Mouse (Mus musculus) hindbrain, embryonic 15.5 days (tissue): ENCODE data around the gene Slc38a1. TPM values are rescaled to one million over a fixed set of nuclear protein-coding genes. Genes with fewer than 3 reads are reported as not detected.

Experiments
- ATAC-seq: fragments of 200-750 bp; cut with Nextera tagmentation; 2 replicates; pipeline ENCODE4 v1.8.0; 2017; ENCODE audit warnings: low read depth, moderate number of reproducible peaks, moderate TSS enrichment; ENCODE audit not compliant: low FRiP score
- H3K27ac ChIP-seq: fragments of 300-500 bp; sonication (generic); replicated peaks from 2 replicates; pipeline ENCODE4 v1.5.1; 2015; ENCODE audit warnings: mild to moderate bottlenecking, inconsistent platforms
- H3K27me3 ChIP-seq: fragments of 300-500 bp; sonication (generic); 2 replicates; pipeline ENCODE4 v1.6.1; 2015; ENCODE audit warnings: control low read depth, inconsistent platforms
- H3K36me3 ChIP-seq: fragments of 300-500 bp; sonication (generic); 2 replicates; pipeline ENCODE4 v1.6.1; 2015; ENCODE audit warnings: control low read depth, inconsistent platforms
- H3K4me1 ChIP-seq: fragments of 300-500 bp; sonication (generic); replicated peaks from 2 replicates; pipeline ENCODE4 v1.6.1; 2015; ENCODE audit warnings: control low read depth, inconsistent platforms
- H3K4me2 ChIP-seq: fragments of 300-500 bp; sonication (generic); 2 replicates; pipeline ENCODE4 v1.6.1; 2015; ENCODE audit warnings: moderate library complexity, mild to moderate bottlenecking, inconsistent platforms
- H3K4me3 ChIP-seq: fragments of 300-500 bp; sonication (generic); 2 replicates; pipeline ENCODE4 v1.5.1; 2015; ENCODE audit warnings: mild to moderate bottlenecking, inconsistent platforms
- H3K9ac ChIP-seq: fragments of 300-500 bp; sonication (generic); 2 replicates; pipeline ENCODE4 v1.6.1; 2015; ENCODE audit warnings: inconsistent platforms
- H3K9me3 ChIP-seq: fragments of 300-500 bp; sonication (generic); 2 replicates; pipeline ENCODE4 v1.6.1; 2016; ENCODE audit warnings: control low read depth, inconsistent platforms
- WGBS: fragments of 180-500 bp; shearing (Covaris S2); methylation state at CpG from one replicate; pipeline ENCODE4 v1.1.7; 2015; 5-methylcytosine and 5-hydroxymethylcytosine counted together
- polyA plus RNA-seq: library from polyadenylated mRNA; unstranded; fragments of >200 nt; fragmentation: Nextera tagmentation; extraction: Ambion mirVana; gene quantifications from 2 replicates; pipeline ENCODE4 v1.2.1, GENCODE M21; 2015

Slc38a1 gene
- polyA plus RNA-seq, 1 experiment from 2014 or later = 134 TPM

DNA sequence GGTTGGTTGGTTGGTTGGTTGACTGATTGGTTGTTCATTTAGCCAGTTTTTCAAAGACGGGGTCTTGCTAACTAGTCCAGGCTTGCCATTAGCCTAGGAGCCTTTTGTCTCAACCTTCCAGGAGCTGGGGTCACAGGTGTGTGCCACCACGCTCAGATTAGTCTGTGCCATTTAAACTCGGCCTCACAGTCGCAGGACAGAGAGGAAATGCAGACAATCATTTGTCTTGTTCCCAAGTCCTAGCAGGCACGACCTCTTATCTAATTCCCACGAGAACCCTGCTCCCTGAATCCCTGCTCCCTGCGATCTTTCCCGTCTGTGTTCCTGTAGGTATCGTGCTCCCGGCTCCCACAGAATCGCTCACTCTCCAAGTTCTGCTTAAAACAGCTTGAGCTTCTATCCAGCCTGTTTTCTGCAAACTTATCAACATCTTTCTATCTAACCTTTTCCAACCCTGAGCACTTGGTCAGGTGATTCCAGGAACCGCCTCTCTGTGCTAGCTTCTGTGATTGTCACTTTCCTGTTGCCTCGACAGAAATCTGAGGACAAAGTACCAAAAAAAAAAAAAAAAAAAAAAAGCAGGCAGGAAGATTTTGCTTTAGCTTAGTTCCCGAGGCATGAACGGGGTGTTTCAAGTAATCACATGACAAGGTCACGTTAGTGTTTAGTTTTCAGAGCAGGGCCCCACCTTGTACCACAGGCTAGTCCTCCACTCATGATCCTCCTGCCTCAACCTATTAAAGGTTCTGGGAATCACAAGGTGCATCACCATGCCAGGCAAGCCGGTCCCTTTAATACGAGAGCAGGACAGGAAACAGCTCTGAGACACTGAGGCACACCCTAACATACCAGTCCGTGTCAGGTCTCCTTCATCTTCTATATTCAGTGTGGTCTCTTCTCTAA, 36.4 kb upstream of the Slc38a1 start:
- Histone ChIP-seq H3K4me3 (no peak overlapping the region), H3K4me2 (no peak overlapping the region), H3K9ac (no peak overlapping the region), H3K27me3 (no peaks in the 10 kb centered on the region), H3K9me3 (no peaks in the 10 kb centered on the region), H3K4me1 (peaks cover 3% of the 10 kb centered on the region; the same call in 1 of the 2 replicates), H3K36me3 (no peaks in the 10 kb centered on the region), H3K27ac (no peak overlapping the region)
- 71% methylated on average over 19 of the region's 19 CpGs for WGBS
- ATAC-seq = no peak

DNA sequence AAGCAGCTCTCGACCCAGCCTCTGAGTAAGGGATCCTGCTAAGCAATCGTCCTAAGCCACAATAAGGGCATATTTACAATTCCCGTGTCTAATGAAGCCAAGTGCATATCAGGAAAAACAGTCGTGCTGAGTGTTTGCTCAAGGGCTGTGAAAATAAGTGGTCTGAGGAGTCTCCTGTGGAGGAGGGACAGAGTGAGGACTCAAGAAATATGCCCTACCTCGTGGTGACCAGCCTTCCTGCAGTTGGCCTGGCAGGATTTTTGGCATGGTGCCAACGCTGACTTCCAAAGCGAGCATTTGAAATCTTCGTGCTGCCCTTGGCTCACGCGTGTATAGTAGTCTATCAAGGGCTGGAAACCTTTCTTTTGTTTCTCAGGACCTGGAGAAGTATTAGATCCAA, 33.8 kb upstream of the Slc38a1 start:
- WGBS = 38% methylated on average over 10 of the region's 10 CpGs
- no peak overlapping the region for H3K4me2 ChIP-seq

DNA sequence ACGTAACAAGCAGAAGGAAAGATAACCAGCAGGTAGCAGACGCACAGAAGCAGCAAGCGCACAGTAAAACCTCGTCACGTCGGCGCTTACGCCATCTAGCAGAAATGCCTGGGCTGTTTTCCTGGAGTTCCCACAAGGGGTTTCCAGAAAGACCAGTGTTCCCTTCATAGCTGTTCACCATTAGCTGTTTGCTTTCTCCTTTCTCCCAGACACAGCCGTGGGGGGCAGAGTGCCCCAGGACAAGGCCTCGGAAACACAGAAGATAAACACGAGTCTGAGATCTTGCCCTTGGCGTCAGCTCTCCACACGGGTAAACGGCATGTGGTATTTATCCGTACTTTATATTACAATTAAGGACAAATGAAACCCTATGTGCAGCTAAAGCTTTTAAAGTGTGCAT, 33.0 kb upstream of the Slc38a1 start:
- no peaks in the 10 kb centered on the region for H3K9me3 ChIP-seq
- H3K4me1 ChIP-seq = peaks cover 3% of the 10 kb centered on the region; the same call in 1 of the 2 replicates
- no peak overlapping the region for H3K27ac ChIP-seq
- H3K36me3 ChIP-seq = no peaks in the 10 kb centered on the region
- no peak overlapping the region for H3K4me3 ChIP-seq
- no peak overlapping the region for H3K4me2 ChIP-seq
- no peaks in the 10 kb centered on the region for H3K27me3 ChIP-seq
- no peak overlapping the region for H3K9ac ChIP-seq
- 76% methylated on average over 15 of the region's 15 CpGs for WGBS
- ATAC-seq = no peak

More for the DNA sequence above, 33.8 kb upstream of the Slc38a1 start:
- no peak overlapping the region for H3K4me3 ChIP-seq
- no peaks in the 10 kb centered on the region for H3K36me3 ChIP-seq
- no peak overlapping the region for H3K9ac ChIP-seq
- no peaks in the 10 kb centered on the region for H3K27me3 ChIP-seq
- H3K9me3 ChIP-seq = no peaks in the 10 kb centered on the region
- H3K27ac ChIP-seq = no peak overlapping the region
- H3K4me1 ChIP-seq = peaks cover 3% of the 10 kb centered on the region; the same call in 1 of the 2 replicates
- ATAC-seq = no peak

DNA sequence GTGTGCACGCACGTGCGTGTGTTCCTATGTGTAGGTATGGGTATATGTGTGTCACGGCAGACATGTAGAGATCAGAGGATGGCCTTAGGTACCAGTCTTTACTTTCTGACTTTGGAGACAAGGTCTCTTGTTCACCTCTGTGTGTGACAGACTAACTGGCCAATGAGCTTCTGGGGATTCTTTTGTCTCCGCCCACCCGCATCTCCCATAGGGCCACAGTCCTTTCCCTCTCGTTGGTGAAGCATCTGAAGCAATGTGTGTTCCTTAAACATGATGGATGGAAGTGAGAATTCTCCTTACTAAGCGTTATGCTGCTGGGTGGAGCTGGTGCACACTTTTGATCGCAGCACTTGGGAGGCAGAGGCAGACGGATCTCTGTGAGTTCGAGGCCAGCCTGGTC, 32.3 kb upstream of the Slc38a1 start:
- Histone ChIP-seq H3K9me3 (no peaks in the 10 kb centered on the region), H3K4me3 (no peak overlapping the region), H3K4me2 (no peak overlapping the region), H3K36me3 (no peaks in the 10 kb centered on the region), H3K27me3 (no peaks in the 10 kb centered on the region), H3K4me1 (peaks cover 3% of the 10 kb centered on the region; the same call in 1 of the 2 replicates), H3K9ac (no peak overlapping the region), H3K27ac (no peak overlapping the region)
- ATAC-seq = no peak
- 85% methylated on average over 11 of the region's 11 CpGs for WGBS

DNA sequence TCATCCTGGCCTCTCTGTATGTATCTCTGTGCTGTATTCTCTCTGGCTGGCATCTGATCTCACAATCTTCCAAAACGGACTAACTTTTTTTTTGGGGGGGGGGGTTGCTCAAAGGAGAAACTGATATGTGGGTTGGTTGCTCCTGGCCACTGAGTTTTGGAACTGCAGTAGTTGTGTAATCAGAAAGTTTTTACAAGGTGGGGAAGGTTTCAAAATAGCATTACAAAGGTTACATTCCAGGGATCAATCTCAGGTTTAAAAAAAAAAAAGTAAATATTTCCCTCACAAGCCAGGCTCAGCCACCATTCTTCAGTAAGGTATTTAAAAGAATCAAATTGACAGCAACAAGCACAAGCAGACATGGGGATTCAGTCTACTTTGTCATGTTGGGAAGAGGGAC, 31.4 kb upstream of the Slc38a1 start:
- Histone ChIP-seq H3K9ac (no peak overlapping the region), H3K27ac (no peak overlapping the region), H3K4me2 (no peak overlapping the region), H3K36me3 (no peaks in the 10 kb centered on the region), H3K9me3 (no peaks in the 10 kb centered on the region), H3K27me3 (no peaks in the 10 kb centered on the region), H3K4me3 (no peak overlapping the region), H3K4me1 (peaks cover 3% of the 10 kb centered on the region; the same call in 1 of the 2 replicates)
- ATAC-seq = no peak
- 78% methylated on average over 1 of the region's 1 CpGs for WGBS

DNA sequence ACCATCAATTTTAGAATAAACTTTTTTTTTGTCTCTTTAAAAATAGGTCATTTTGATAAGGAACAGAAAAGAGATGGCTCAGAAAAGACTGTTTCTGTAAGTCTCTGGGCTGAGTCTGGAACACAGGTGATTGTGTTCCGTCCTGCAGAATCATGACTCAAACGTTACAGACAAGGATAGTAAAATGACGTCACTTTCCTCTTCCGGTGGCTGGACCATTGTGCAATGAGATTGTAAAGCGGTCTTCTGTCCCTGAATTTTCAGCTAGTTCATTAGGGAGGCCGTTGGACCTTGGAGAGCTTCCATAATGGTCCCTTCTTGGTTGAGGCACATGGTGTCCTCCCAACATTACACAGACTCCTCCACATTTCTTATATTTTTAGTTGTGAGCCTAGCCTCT, 27.0 kb upstream of the Slc38a1 start:
- H3K4me2 ChIP-seq = no peak overlapping the region
- H3K9ac ChIP-seq = no peak overlapping the region
- H3K36me3 ChIP-seq = no peaks in the 10 kb centered on the region
- WGBS = 92% methylated on average over 6 of the region's 6 CpGs
- H3K4me3 ChIP-seq = no peak overlapping the region
- H3K27me3 ChIP-seq = 0 out of 2 replicates have a peak, but pooled peaks cover 3% of the 10 kb centered on the region
- no peaks in the 10 kb centered on the region for H3K9me3 ChIP-seq
- H3K4me1 ChIP-seq = 0 out of 2 replicates have a peak, but pooled peaks cover 6% of the 10 kb centered on the region
- H3K27ac ChIP-seq = no peak overlapping the region
- ATAC-seq = no peak

DNA sequence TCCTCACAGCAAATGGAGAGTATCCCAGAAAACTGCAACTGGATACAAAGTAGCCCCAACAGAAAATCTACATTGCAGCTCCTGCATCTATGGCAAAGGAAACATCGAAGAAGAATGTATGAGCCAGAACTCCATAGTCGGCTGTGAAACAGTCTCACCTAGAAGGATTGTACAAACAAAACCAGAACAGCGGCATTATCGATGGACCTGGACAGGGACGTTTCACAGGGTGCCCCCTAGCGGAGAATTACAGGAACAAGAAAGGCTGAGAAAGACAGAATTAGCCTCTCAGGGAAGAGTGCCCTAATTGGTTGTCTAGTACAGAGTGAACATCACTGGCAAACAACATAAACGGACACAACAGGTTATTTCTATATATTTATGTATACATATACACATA, 23.9 kb upstream of the Slc38a1 start:
- Histone ChIP-seq H3K9me3 (no peaks in the 10 kb centered on the region), H3K36me3 (no peaks in the 10 kb centered on the region), H3K4me3 (peak overlapping the region; percentile 2; the same call in 1 of the 2 replicates), H3K4me1 (0 out of 2 replicates have a peak, but pooled peaks cover 6% of the 10 kb centered on the region), H3K9ac (no peak overlapping the region), H3K27ac (no peak overlapping the region), H3K27me3 (0 out of 2 replicates have a peak, but pooled peaks cover 3% of the 10 kb centered on the region), H3K4me2 (peak overlapping the region; percentile 40)
- ATAC-seq = no peak
- WGBS = 4% methylated on average over 7 of the region's 7 CpGs

DNA sequence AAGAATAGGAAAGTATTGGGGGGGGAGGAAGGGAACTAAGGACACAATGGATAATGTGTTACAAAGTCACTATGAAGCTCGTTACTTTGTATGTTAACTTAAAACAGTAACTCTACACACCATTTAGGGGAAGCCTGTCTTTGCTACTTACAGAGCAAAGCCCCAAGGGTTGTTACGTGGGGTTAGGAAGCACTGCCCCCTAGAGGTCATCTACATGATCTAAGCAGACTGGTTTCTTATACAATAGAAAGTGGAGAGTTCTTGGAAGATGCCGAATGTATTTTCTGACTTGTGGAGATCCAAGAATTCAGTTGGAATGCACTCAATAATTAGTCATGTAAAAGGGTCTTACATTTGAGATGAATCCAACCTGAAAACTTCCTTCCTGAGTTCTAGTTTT, 23.2 kb upstream of the Slc38a1 start:
- 12% methylated on average over 3 of the region's 3 CpGs for WGBS
- Histone ChIP-seq H3K4me2 (peak overlapping the region; percentile 40), H3K4me1 (0 out of 2 replicates have a peak, but pooled peaks cover 6% of the 10 kb centered on the region), H3K27me3 (0 out of 2 replicates have a peak, but pooled peaks cover 3% of the 10 kb centered on the region), H3K36me3 (no peaks in the 10 kb centered on the region), H3K9ac (no peak overlapping the region), H3K4me3 (no peak overlapping the region), H3K9me3 (no peaks in the 10 kb centered on the region), H3K27ac (no peak overlapping the region)
- 0 out of 2 replicates have a peak, but pooled peaks have one; percentile 54 for ATAC-seq

DNA sequence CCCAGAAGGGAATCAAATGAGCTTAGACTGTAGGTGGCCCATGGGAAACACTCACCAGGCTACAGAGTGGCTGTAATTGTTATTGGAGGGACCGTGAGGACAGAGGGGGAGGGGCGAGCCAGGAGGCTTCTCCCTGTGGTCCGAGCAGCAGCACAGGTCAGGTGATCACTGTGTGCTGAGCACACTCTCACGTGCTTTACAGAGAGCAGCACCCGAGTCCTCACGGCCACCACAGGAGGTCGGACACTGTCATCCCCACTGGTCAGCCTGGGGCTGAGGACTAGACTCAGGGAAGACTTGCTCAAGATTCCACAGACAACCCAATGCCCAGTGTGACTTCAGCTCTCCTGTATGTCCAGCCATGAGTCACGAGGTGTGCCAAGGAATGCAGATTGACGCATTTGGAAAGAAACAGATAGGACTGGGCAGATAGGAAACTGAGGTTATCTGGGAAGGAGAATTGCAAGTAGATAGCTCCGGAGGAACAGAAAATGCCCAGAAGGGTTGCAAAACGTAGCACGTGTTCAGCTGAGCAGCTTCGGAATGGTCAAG, 18.0 kb upstream of the Slc38a1 start:
- no peaks in the 10 kb centered on the region for H3K9me3 ChIP-seq
- WGBS = 67% methylated on average over 13 of the region's 13 CpGs
- H3K9ac ChIP-seq = no peak overlapping the region
- no peak for ATAC-seq
- no peaks in the 10 kb centered on the region for H3K36me3 ChIP-seq
- no peak overlapping the region for H3K4me2 ChIP-seq
- H3K4me3 ChIP-seq = no peak overlapping the region
- no peak overlapping the region for H3K27ac ChIP-seq
- no peaks in the 10 kb centered on the region for H3K4me1 ChIP-seq
- H3K27me3 ChIP-seq = no peaks in the 10 kb centered on the region

DNA sequence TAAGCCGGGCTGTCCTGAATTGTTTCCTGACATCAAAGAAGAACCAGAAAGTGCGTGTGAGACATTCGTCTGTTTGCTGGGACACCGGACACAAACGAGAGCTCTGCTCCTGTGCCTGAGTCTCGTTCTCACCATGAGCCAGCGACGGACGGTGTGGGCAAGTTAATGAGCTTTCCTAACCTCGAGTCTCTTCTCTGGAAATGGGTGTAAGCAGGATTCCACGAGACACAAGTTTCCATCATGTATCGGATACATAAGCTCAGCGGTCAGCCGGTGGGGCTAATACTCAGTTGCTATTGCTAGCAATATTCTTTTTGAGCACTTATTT, 15.5 kb upstream of the Slc38a1 start:
- Histone ChIP-seq H3K4me3 (no peak overlapping the region), H3K4me2 (no peak overlapping the region), H3K9me3 (no peaks in the 10 kb centered on the region), H3K27me3 (no peaks in the 10 kb centered on the region), H3K36me3 (no peaks in the 10 kb centered on the region), H3K9ac (no peak overlapping the region), H3K4me1 (peaks cover under 1% of the 10 kb centered on the region; the same call in 1 of the 2 replicates), H3K27ac (no peak overlapping the region)
- no peak for ATAC-seq
- 79% methylated on average over 14 of the region's 14 CpGs for WGBS

DNA sequence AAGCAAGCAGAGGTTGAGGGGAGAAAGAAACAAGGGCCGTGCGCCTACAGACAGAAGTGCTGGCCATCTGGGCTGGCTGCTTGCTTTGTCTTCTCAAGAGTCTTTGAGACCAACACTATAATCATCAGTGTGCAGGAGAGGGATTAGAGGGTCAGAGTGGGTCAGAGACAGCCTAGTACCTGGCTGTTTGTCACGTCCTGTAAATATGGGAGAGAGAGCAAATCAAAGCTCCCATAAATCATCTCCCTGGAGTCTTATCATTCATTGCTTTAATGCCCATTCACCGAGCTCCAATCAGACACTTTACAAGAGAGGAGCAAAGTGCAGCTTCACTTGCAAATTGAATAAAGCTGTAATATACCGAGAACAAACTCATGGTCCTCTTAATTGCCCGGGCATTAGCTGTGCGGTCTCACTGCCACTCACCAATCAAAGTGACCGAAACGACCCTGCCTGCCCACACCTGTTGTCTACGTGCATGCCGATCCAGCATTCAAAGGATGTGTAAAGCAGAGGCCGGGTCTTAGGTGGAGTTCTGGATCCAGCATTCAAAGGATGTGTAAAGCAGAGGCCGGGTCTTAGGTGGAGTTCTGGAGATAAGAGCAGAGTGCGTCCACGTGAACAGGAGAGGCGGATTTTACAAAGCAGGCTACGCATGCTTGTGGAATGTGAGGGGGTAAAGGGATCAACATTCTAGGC, 15.0 kb upstream of the Slc38a1 start:
- H3K27ac ChIP-seq = no peak overlapping the region
- H3K27me3 ChIP-seq = no peaks in the 10 kb centered on the region
- H3K4me3 ChIP-seq = no peak overlapping the region
- peaks cover 6% of the 10 kb centered on the region for H3K4me1 ChIP-seq
- H3K4me2 ChIP-seq = no peak overlapping the region
- WGBS = 78% methylated on average over 17 of the region's 17 CpGs
- H3K9ac ChIP-seq = no peak overlapping the region
- H3K9me3 ChIP-seq = no peaks in the 10 kb centered on the region
- H3K36me3 ChIP-seq = no peaks in the 10 kb centered on the region
- no peak for ATAC-seq

DNA sequence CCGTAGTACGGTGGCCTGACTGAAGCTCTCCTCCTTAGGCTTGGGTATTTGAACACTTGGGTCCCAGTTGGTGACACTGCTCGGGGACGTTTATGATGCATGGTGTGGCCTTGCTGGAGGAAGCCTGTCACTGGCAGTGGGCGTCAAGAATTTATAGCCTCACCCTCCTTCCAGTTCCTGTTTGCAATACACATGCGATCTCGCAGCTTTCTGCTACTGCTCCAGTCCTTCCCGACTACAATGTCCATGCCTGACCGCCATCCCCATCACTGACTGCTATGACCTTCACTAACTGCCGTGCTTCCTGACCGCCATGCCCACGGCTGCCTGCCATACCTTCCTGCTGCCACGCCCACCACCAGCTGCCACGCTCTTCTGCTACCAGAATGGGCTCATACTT, 12.8 kb upstream of the Slc38a1 start:
- H3K36me3 ChIP-seq = no peaks in the 10 kb centered on the region
- H3K4me1 ChIP-seq = peaks cover 10% of the 10 kb centered on the region
- H3K4me3 ChIP-seq = no peak overlapping the region
- 93% methylated on average over 14 of the region's 14 CpGs for WGBS
- H3K9ac ChIP-seq = no peak overlapping the region
- H3K27me3 ChIP-seq = no peaks in the 10 kb centered on the region
- no peak overlapping the region for H3K4me2 ChIP-seq
- no peak for ATAC-seq
- H3K9me3 ChIP-seq = no peaks in the 10 kb centered on the region
- H3K27ac ChIP-seq = no peak overlapping the region
